Mouse (Mus musculus): Measurements from ENCODE around the gene Bcl2l14. TPM values are rescaled to one million over a fixed set of nuclear protein-coding genes. Genes with fewer than 3 reads are reported as not detected.

Gene Bcl2l14
- polyA plus RNA-seq, 1 experiment from 2014 or later: 0.09 TPM

DNA sequence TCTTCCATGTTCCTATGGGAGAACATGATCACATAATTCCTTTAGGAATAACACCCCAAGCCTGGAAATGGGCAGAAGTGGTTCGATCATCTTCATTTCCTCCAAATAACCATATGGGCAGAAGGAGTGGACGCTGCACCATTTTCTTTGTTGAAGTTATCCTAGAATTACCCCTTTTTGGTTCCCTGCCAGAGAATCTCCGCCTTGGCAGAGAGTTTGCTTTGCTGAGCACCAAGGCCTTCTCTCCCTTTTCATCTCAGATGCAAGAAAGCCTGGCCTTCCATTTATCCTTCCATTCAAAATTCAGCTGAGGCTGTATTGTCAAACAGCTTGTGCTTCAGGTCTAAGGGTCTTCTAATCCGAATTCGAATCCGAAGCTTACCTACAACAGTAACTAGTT lies 25.8 kb downstream of the Bcl2l14 start:
- WGBS (ENCODE audit: missing documents): 98% methylated on average over 6 of the region's 6 CpGs
- Histone ChIP-seq H3K36me3 (ENCODE audit: inconsistent target) (no peaks in the 10 kb centered on the region), H3K27ac (no peak overlapping the region), H3K79me2 (ENCODE audit: inconsistent target) (no peaks in the 10 kb centered on the region), H3K4me3 (ENCODE audit: inconsistent target) (no peak overlapping the region)

- H3K79me2 ChIP-seq (ENCODE audit: inconsistent target): no peaks in the 10 kb centered on the region
Observed at GRCm38 (mm10) chr6:134425216-134425717, 29.1 kb downstream of the Bcl2l14 start.

GRCm38 (mm10) chr6:134427165-134427564 lies 31.0 kb downstream of the Bcl2l14 start:
- no peaks in the 10 kb centered on the region for H3K36me3 ChIP-seq (ENCODE audit: inconsistent target)
- no peaks in the 10 kb centered on the region for H3K79me2 ChIP-seq (ENCODE audit: inconsistent target)
- H3K4me3 ChIP-seq (ENCODE audit: inconsistent target): no peak overlapping the region
- no peak overlapping the region for H3K27ac ChIP-seq
- 95% methylated on average over 3 of the region's 3 CpGs for WGBS (ENCODE audit: missing documents)

More at GRCm38 (mm10) chr6:134425216-134425717, 29.1 kb downstream of the Bcl2l14 start:
- Histone ChIP-seq H3K27ac (no peak overlapping the region), H3K4me3 (ENCODE audit: inconsistent target) (no peak overlapping the region), H3K36me3 (ENCODE audit: inconsistent target) (no peaks in the 10 kb centered on the region)
- 61% methylated on average over 11 of the region's 11 CpGs for WGBS (ENCODE audit: missing documents)

- Histone ChIP-seq H3K36me3 (ENCODE audit: inconsistent target) (no peaks in the 10 kb centered on the region), H3K4me3 (ENCODE audit: inconsistent target) (no peak overlapping the region), H3K27ac (no peak overlapping the region), H3K79me2 (ENCODE audit: inconsistent target) (no peaks in the 10 kb centered on the region)
- WGBS (ENCODE audit: missing documents): 100% methylated on average over 5 of the region's 5 CpGs
Observed at GRCm38 (mm10) chr6:134428455-134428854, 32.3 kb downstream of the Bcl2l14 start.

DNA sequence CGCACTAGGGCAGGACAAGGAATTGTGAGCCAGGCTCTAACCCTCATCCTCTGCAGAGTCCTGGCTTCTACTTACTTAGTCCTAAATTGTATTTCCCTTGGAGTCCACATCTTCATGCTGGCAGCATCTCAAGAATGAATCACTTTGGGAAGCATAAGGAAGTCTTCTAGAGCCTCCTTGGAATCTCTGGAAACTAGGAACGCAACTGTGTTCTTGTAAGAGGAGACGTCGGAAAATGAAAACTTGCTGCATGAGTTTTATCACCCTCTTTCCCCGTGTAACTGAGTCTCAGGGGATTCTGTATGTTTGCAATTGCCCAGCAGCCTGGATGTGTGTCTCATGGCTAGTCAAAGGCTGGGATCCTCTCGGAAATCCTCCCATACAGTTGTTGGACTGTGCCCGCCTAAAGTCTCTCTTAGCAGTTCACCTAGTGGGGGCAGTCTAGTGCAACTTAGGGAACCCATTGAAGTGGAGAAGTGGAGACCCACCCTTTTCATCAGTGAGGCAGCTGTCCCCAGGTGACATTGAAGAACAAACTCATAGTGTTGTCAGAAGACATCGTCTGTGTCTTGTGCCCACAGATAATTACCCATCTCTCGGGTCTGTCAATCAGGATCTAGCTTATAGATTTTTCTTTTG lies 34.2 kb downstream of the Bcl2l14 start:
- 78% methylated on average over 9 of the region's 9 CpGs for WGBS (ENCODE audit: missing documents)
- Histone ChIP-seq H3K79me2 (ENCODE audit: inconsistent target) (no peaks in the 10 kb centered on the region), H3K27ac (no peak overlapping the region), H3K36me3 (ENCODE audit: inconsistent target) (no peaks in the 10 kb centered on the region), H3K4me3 (ENCODE audit: inconsistent target) (no peak overlapping the region)

GRCm38 (mm10) chr6:134431583-134431982 lies 35.5 kb downstream of the Bcl2l14 start:
- Histone ChIP-seq H3K36me3 (ENCODE audit: inconsistent target) (no peaks in the 10 kb centered on the region), H3K79me2 (ENCODE audit: inconsistent target) (no peaks in the 10 kb centered on the region), H3K27ac (no peak overlapping the region), H3K4me3 (ENCODE audit: inconsistent target) (no peak overlapping the region)
- WGBS (ENCODE audit: missing documents): 96% methylated on average over 4 of the region's 4 CpGs

- Histone ChIP-seq H3K79me2 (ENCODE audit: inconsistent target) (no peaks in the 10 kb centered on the region), H3K4me3 (ENCODE audit: inconsistent target) (no peak overlapping the region), H3K27ac (no peak overlapping the region), H3K36me3 (ENCODE audit: inconsistent target) (no peaks in the 10 kb centered on the region)
- 92% methylated on average over 3 of the region's 3 CpGs for WGBS (ENCODE audit: missing documents)
Observed at GRCm38 (mm10) chr6:134433281-134433680, 37.2 kb downstream of the Bcl2l14 start.

- Histone ChIP-seq H3K36me3 (ENCODE audit: inconsistent target) (no peaks in the 10 kb centered on the region), H3K4me3 (ENCODE audit: inconsistent target) (no peak overlapping the region), H3K79me2 (ENCODE audit: inconsistent target) (no peaks in the 10 kb centered on the region), H3K27ac (no peak overlapping the region)
- 83% methylated on average over 6 of the region's 6 CpGs for WGBS (ENCODE audit: missing documents)
Observed at GRCm38 (mm10) chr6:134434044-134434443, 37.9 kb downstream of the Bcl2l14 start.

DNA sequence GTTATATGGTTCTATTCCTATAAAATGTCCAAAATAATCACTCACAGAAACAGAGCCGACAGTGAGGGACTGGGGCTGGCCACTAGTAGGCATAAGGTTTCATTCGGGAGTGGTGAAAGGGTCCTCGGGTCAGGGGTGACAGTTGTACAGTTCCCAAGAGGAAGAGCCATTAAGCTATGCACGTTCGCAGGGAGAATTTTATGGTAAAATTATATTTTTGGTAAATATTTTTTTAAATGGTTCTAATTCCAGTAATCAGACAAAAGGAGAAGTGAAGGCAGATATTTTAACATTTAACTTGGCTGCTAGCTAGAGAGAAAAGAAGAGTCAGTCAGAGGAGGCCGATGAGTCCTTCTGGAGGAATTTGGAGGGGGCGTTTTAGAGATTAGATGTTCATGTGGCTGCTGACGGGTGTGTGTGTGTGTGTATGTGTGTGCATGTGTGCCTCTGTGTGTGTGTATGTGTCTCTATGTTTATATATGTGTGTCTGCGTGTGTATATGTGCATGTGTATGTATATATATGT lies 38.8 kb downstream of the Bcl2l14 start:
- 96% methylated on average over 8 of the region's 9 CpGs for WGBS (ENCODE audit: missing documents)
- H3K4me3 ChIP-seq (ENCODE audit: inconsistent target): no peak overlapping the region

DNA sequence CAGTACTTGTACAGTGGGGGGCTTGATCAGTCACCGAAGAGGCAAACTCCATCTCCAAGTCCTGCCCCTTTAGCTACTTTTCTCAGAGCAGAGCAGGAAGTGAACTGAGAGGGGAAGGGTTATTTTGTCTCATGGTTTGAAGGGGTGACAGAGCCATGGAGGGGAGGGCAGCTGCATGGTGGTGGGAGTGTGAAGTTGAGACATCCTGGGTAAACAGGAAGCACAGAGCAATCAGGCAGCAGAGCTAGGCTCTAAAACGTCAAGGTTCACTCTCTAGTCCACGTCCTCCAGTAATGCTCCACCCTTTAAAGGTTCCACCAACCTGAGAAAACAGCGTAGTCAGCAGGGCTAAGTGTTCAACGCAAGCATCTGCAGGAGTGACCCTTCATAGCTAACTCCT lies 40.8 kb downstream of the Bcl2l14 start:
- 78% methylated on average over 5 of the region's 5 CpGs for WGBS (ENCODE audit: missing documents)
- H3K27ac ChIP-seq: no peak overlapping the region

More for the DNA sequence above, 38.8 kb downstream of the Bcl2l14 start:
- Histone ChIP-seq H3K36me3 (ENCODE audit: inconsistent target) (no peaks in the 10 kb centered on the region), H3K79me2 (ENCODE audit: inconsistent target) (no peaks in the 10 kb centered on the region), H3K27ac (no peak overlapping the region)

GRCm38 (mm10) chr6:134439401-134440021 lies 43.4 kb downstream of the Bcl2l14 start:
- Histone ChIP-seq H3K36me3 (ENCODE audit: inconsistent target) (no peaks in the 10 kb centered on the region), H3K4me3 (ENCODE audit: inconsistent target) (no peak overlapping the region), H3K79me2 (ENCODE audit: inconsistent target) (no peaks in the 10 kb centered on the region), H3K27ac (no peak overlapping the region)
- 76% methylated on average over 20 of the region's 23 CpGs for WGBS (ENCODE audit: missing documents)

More for the DNA sequence above, 40.8 kb downstream of the Bcl2l14 start:
- H3K4me3 ChIP-seq (ENCODE audit: inconsistent target): no peak overlapping the region
- H3K79me2 ChIP-seq (ENCODE audit: inconsistent target): no peaks in the 10 kb centered on the region
- no peaks in the 10 kb centered on the region for H3K36me3 ChIP-seq (ENCODE audit: inconsistent target)

DNA sequence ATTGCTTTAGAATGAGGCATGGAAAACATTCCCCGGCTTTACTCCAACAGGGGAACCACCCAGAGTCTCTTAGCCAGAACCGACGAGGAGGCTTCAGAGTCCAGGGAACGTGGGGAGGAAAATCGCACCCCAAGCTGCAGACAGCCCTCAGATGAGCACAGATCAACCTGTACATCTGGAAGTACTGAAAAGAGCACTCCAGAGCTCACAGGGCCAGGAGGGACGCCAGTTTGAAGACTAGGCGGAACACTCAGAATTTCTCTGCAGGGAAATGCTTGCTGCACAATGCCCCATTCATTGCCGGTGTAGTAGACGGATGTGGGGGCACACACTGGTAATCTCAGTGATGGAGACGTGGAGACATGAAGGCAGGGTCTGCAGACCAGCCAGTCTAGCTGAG lies 43.9 kb downstream of the Bcl2l14 start:
- WGBS (ENCODE audit: missing documents): 80% methylated on average over 10 of the region's 10 CpGs
- no peak overlapping the region for H3K4me3 ChIP-seq (ENCODE audit: inconsistent target)
- no peaks in the 10 kb centered on the region for H3K36me3 ChIP-seq (ENCODE audit: inconsistent target)
- H3K79me2 ChIP-seq (ENCODE audit: inconsistent target): no peaks in the 10 kb centered on the region
- H3K27ac ChIP-seq: no peak overlapping the region

DNA sequence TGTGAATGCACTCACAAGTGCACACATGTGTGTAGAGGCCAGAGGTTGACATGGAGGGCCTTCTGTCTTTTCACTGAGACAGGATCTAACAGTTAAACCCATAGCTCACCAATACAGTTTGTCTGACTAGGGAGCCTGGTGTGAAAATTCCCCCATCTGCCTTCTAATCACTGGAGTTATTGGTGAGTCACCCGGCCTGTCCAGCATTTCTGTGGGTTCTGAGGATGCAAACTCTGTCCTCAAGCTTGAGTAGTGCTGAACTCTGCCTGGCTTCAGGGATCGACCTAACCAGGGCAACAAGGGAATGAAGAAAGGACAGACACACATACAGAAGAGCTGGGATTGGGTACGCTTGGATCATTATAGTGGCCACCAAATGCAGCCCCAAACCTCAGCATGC lies 45.6 kb downstream of the Bcl2l14 start:
- WGBS (ENCODE audit: missing documents): 82% methylated on average over 3 of the region's 3 CpGs
- no peaks in the 10 kb centered on the region for H3K79me2 ChIP-seq (ENCODE audit: inconsistent target)
- no peak overlapping the region for H3K4me3 ChIP-seq (ENCODE audit: inconsistent target)
- no peak overlapping the region for H3K27ac ChIP-seq
- H3K36me3 ChIP-seq (ENCODE audit: inconsistent target): peaks cover 11% of the 10 kb centered on the region; the same call in 1 of the 2 replicates

DNA sequence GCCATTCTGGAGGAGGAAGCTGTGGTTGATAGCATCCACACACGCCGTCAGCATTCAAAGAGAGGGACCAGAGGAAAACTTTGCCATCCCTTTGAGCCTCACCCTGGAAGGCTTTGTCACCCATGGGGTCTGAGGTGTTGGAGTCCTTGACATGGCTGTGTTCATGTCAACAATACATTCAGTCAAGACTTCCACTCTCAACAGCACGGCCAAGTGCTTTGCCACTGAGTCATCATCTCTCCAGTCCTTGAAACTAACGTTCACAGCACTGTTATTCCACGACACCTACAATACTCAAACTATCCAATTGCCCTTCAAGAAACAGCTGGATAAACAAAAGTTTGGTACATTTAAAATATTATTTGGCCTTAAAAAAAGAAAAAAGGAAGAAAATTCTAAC lies 46.1 kb downstream of the Bcl2l14 start:
- H3K27ac ChIP-seq: no peak overlapping the region
- H3K4me3 ChIP-seq (ENCODE audit: inconsistent target): no peak overlapping the region
- peaks cover 11% of the 10 kb centered on the region; the same call in 1 of the 2 replicates for H3K36me3 ChIP-seq (ENCODE audit: inconsistent target)
- WGBS (ENCODE audit: missing documents): 86% methylated on average over 5 of the region's 5 CpGs
- no peaks in the 10 kb centered on the region for H3K79me2 ChIP-seq (ENCODE audit: inconsistent target)

- peaks cover 11% of the 10 kb centered on the region; the same call in 1 of the 2 replicates for H3K36me3 ChIP-seq (ENCODE audit: inconsistent target)
- no peak overlapping the region for H3K4me3 ChIP-seq (ENCODE audit: inconsistent target)
- H3K79me2 ChIP-seq (ENCODE audit: inconsistent target): no peaks in the 10 kb centered on the region
- 65% methylated on average over 9 of the region's 9 CpGs for WGBS (ENCODE audit: missing documents)
- H3K27ac ChIP-seq: no peak overlapping the region
Observed at GRCm38 (mm10) chr6:134443198-134443904, 47.2 kb downstream of the Bcl2l14 start.

Data from macrophage (primary cell).